Mouse (Mus musculus): ENCODE results near the gene Lpp.

DNA sequence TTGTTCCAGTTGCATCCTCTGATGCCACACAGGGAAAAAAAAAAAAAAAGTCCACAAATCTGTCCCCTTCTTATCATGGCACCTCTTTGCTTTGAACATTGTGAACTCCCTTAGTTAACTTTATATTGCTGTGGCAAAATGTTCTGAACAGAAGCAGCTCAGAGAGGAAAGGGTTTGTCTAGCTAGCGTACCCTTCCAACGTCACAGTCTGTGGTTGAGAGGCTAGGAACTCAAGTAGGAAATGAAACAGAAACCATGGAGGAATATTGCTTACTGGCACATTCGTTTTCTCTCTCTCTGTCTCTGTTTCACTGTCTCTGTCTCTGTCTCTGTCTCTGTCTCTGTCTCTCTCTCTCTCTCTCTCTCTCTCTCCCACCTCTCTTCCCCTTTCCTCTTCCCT is 631.3 kb downstream of the Lpp start:
- no peak for TF ChIP-seq CTCF (IDR thresholded peaks at IDR 0.05; ENCODE audit: insufficient read depth, low read length)
- no peak for TF ChIP-seq POLR2A (IDR thresholded peaks at IDR 0.05; ENCODE audit: borderline replicate concordance, extremely low read depth, low read depth, low read length)

All from lung, adult 2 months (tissue).